In the genomic region with DNA sequence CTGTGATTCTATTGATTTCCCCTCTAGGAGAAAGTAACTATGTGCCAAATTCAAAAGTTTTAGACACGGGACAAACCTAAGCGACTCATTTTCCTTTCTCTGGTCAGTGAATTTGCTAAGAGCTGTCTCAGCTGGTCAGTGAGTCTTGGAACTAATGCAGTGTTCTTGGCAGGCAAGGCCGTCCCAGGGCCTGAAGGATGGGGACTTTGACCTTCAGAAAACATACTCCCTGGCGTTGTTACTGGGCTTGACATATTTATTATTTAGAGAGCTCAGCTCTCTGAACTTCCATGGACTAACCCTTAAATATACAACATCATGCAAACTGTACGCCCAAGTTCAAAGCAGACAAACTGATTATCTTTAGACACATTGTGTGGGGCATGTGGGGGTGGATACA, we compare ENCODE assay signal across 13 mouse cellular contexts.
A peak's percentile ranks its signal among the peaks of the same experiment; 100 is the strongest.
DNase-seq lines count a peak whose midpoint lies in the region; ATAC-seq and TF ChIP-seq lines count a peak whose summit lies in the region.
"Had no signal": no experiment of that assay in that cellular context is flagged by ENCODE, and none has a peak within 500 bp of the region (broad histone marks: within the 10 kb centered on the region; RNA-seq: fewer than 3 reads in every experiment).

No protein-coding gene starts in this region.

- peaks cover 8% of the 10 kb centered on the region; the same call in 1 of the 2 replicates for H3K4me1 ChIP-seq in heart, embryonic 10.5 days
- 0 out of 2 replicates have a peak, but pooled peaks cover 2% of the 10 kb centered on the region for H3K4me1 ChIP-seq in intestine, embryonic 16.5 days (ENCODE audit: control insufficient read depth, insufficient read depth, low read length)
- H3K4me1 ChIP-seq in lung, postnatal 0 days (ENCODE audit: insufficient read depth, low read depth, low read length): no peaks in the 10 kb centered on the region
- H3K4me1 ChIP-seq in forebrain, embryonic 10.5 days: no peaks in the 10 kb centered on the region
- H3K4me1 ChIP-seq: forebrain, embryonic 15.5 days; hindbrain, embryonic 15.5 days; limb, embryonic 12.5 days had no signal

- no peak for TF ChIP-seq CTCF in lung, postnatal 0 days (IDR thresholded peaks at IDR 0.05)

- H3K27ac ChIP-seq in heart, embryonic 10.5 days: no peak overlapping the region
- H3K27ac ChIP-seq in intestine, embryonic 16.5 days (ENCODE audit: low read length): no peak overlapping the region
- no peak overlapping the region for H3K27ac ChIP-seq in lung, postnatal 0 days (ENCODE audit: low read length)
- H3K27ac ChIP-seq in forebrain, embryonic 10.5 days: no peak overlapping the region
- H3K27ac ChIP-seq: forebrain, embryonic 15.5 days; hindbrain, embryonic 15.5 days; limb, embryonic 12.5 days had no signal

- H3K27me3 ChIP-seq in heart, embryonic 10.5 days (ENCODE audit: insufficient read depth, poor library complexity, severe bottlenecking): no peaks in the 10 kb centered on the region
- H3K27me3 ChIP-seq in intestine, embryonic 16.5 days (replicated peaks; ENCODE audit: control insufficient read depth, insufficient read depth, low read length): no peaks in the 10 kb centered on the region
- no peaks in the 10 kb centered on the region for H3K27me3 ChIP-seq in lung, postnatal 0 days (replicated peaks; ENCODE audit: insufficient read depth, low read length)
- no peaks in the 10 kb centered on the region for H3K27me3 ChIP-seq in forebrain, embryonic 10.5 days (ENCODE audit: poor library complexity, severe bottlenecking)
- H3K27me3 ChIP-seq: forebrain, embryonic 15.5 days; hindbrain, embryonic 15.5 days; limb, embryonic 12.5 days had no signal

- peak; percentile 47 to 51 for DNase-seq in heart, adult 18-20 months
- no peak for DNase-seq in heart, embryonic 10.5 days (ENCODE audit: low spot score)
- DNase-seq in adrenal gland, postnatal 10 days: peak; percentile 71
- DNase-seq in lung, postnatal 0 days (ENCODE audit: low spot score): peak; percentile 35
- DNase-seq in thymus, postnatal 36 days: no peak
- DNase-seq in forebrain, embryonic 10.5 days (ENCODE audit: extremely low spot score, low spot score): no peak
- DNase-seq: embryo, embryonic 11 days had no signal

- no peak overlapping the region for H3K4me2 ChIP-seq in intestine, embryonic 16.5 days (ENCODE audit: low read depth, low read length)
- H3K4me2 ChIP-seq in lung, postnatal 0 days (replicated peaks; ENCODE audit: low read depth, low read length): no peak overlapping the region
- H3K4me2 ChIP-seq: forebrain, embryonic 15.5 days; hindbrain, embryonic 15.5 days; limb, embryonic 12.5 days; midbrain, embryonic 11.5 days had no signal

- no peak overlapping the region for H3K4me3 ChIP-seq in heart, embryonic 10.5 days
- H3K4me3 ChIP-seq in intestine, embryonic 16.5 days (ENCODE audit: low read length): no peak overlapping the region
- H3K4me3 ChIP-seq in lung, postnatal 0 days (ENCODE audit: low read depth, low read length): no peak overlapping the region
- H3K4me3 ChIP-seq in forebrain, embryonic 10.5 days: no peak overlapping the region
- H3K4me3 ChIP-seq: forebrain, embryonic 15.5 days; hindbrain, embryonic 15.5 days; limb, embryonic 12.5 days had no signal

- no peaks in the 10 kb centered on the region for H3K9me3 ChIP-seq in heart, embryonic 10.5 days
- no peaks in the 10 kb centered on the region for H3K9me3 ChIP-seq in intestine, embryonic 16.5 days (ENCODE audit: control insufficient read depth, low read length)
- no peaks in the 10 kb centered on the region for H3K9me3 ChIP-seq in lung, postnatal 0 days (ENCODE audit: low read length)
- H3K9me3 ChIP-seq in forebrain, embryonic 10.5 days: no peaks in the 10 kb centered on the region
- H3K9me3 ChIP-seq: forebrain, embryonic 15.5 days; hindbrain, embryonic 15.5 days; limb, embryonic 12.5 days had no signal

- H3K36me3 ChIP-seq in heart, embryonic 10.5 days: no peaks in the 10 kb centered on the region
- H3K36me3 ChIP-seq in intestine, embryonic 16.5 days (ENCODE audit: control insufficient read depth, insufficient read depth, low read length): no peaks in the 10 kb centered on the region
- H3K36me3 ChIP-seq in lung, postnatal 0 days (ENCODE audit: insufficient read depth, low read length): no peaks in the 10 kb centered on the region
- H3K36me3 ChIP-seq in forebrain, embryonic 10.5 days (replicated peaks): no peaks in the 10 kb centered on the region
- H3K36me3 ChIP-seq: forebrain, embryonic 15.5 days; hindbrain, embryonic 15.5 days; limb, embryonic 12.5 days had no signal

- 77% methylated on average over 5 of the region's 5 CpGs for WGBS in heart, embryonic 10.5 days
- WGBS in intestine, embryonic 16.5 days: 45% methylated on average over 5 of the region's 5 CpGs
- WGBS in lung, postnatal 0 days: 44% methylated on average over 5 of the region's 5 CpGs
- WGBS in forebrain, embryonic 10.5 days: 91% methylated on average over 5 of the region's 5 CpGs

- TF ChIP-seq EP300 in lung, postnatal 0 days (IDR thresholded peaks at IDR 0.05): no peak

- H3K9ac ChIP-seq in intestine, embryonic 16.5 days (ENCODE audit: low read depth, low read length): no peak overlapping the region
- H3K9ac ChIP-seq in lung, postnatal 0 days (replicated peaks; ENCODE audit: low read depth): no peak overlapping the region
- H3K9ac ChIP-seq: forebrain, embryonic 15.5 days; hindbrain, embryonic 15.5 days; limb, embryonic 12.5 days had no signal

- ATAC-seq in intestine, embryonic 16.5 days: peak; percentile 26; the same call in 1 of the 2 replicates
- peak; percentile 30; the same call in 1 of the 2 replicates for ATAC-seq in lung, postnatal 0 days
- ATAC-seq in megakaryocyte progenitor cell, adult 5-6 weeks (replicated peaks; ENCODE audit: poor library complexity): no peak
- ATAC-seq: forebrain, embryonic 15.5 days had no signal

Comparison
In these comparisons a context has a peak if more than half of its experiments do, and no peak if none do; other contexts are left out.
1. DNase-seq: peak in heart, adult 18-20 months (2 of 2), adrenal gland, postnatal 10 days (single experiment) and lung, postnatal 0 days (single experiment); none in heart, embryonic 10.5 days (single experiment), thymus, postnatal 36 days (0 of 2) and forebrain, embryonic 10.5 days (single experiment).